Mouse (Mus musculus) hindbrain, embryonic 11.5 days (tissue): ENCODE data around the gene Dnase1l3. TPM values are rescaled to one million over a fixed set of nuclear protein-coding genes. Genes with fewer than 3 reads are reported as not detected.

ENCODE experiments used
- ATAC-seq: fragments of 200-750 bp; cut with Nextera tagmentation; 2 replicates; pipeline ENCODE4 v1.8.0; 2017; ENCODE audit warnings: mild to moderate bottlenecking, moderate TSS enrichment, moderate library complexity; ENCODE audit not compliant: low FRiP score
- DNase-seq: peaks from one replicate; pipeline ENCODE4 v3.0.0-alpha.2; 2015; ENCODE audit warnings: low spot score
- H3K27ac ChIP-seq: fragments of 300-500 bp; sonication (generic); 2 replicates; pipeline ENCODE4 v1.5.1; 2014; ENCODE audit warnings: mild to moderate bottlenecking, low read depth, low read length
- H3K27me3 ChIP-seq: fragments of 300-500 bp; sonication (generic); 2 replicates; pipeline ENCODE4 v1.6.1; 2014; ENCODE audit warnings: mild to moderate bottlenecking, low read length, moderate library complexity, mixed read lengths; ENCODE audit not compliant: control insufficient read depth, insufficient read depth
- H3K36me3 ChIP-seq: fragments of 300-500 bp; sonication (generic); 2 replicates; pipeline ENCODE4 v1.6.1; 2014; ENCODE audit warnings: mild to moderate bottlenecking, low read length, moderate library complexity, mixed read lengths; ENCODE audit not compliant: control insufficient read depth, insufficient read depth
- H3K4me1 ChIP-seq: fragments of 300-500 bp; sonication (generic); replicated peaks from 2 replicates; pipeline ENCODE4 v1.6.1; 2014; ENCODE audit warnings: low read length, mixed read lengths; ENCODE audit not compliant: control insufficient read depth, insufficient read depth
- H3K4me2 ChIP-seq: fragments of 300-500 bp; sonication (generic); replicated peaks from 2 replicates; pipeline ENCODE4 v1.6.1; 2014; ENCODE audit warnings: mild to moderate bottlenecking, low read depth, low read length
- H3K4me3 ChIP-seq: fragments of 300-500 bp; sonication (generic); 2 replicates; pipeline ENCODE4 v1.5.1; 2014; ENCODE audit warnings: low read depth, low read length
- H3K9ac ChIP-seq: fragments of 300-500 bp; sonication (generic); 2 replicates; pipeline ENCODE4 v1.6.1; 2014; ENCODE audit warnings: low read depth, low read length
- H3K9me3 ChIP-seq: fragments of 300-500 bp; sonication (generic); 2 replicates; pipeline ENCODE4 v1.6.1; 2016; ENCODE audit warnings: low read length; ENCODE audit not compliant: control insufficient read depth
- WGBS: fragments of 180-500 bp; shearing (Covaris S2); extraction: QIAGEN DNeasy Blood & Tissue Kit; methylation state at CpG from one replicate; pipeline ENCODE4 v1.1.7; 2014; 5-methylcytosine and 5-hydroxymethylcytosine counted together
- polyA plus RNA-seq: library from polyadenylated mRNA; unstranded; fragments of >200 nt; fragmentation: Nextera tagmentation; extraction: Ambion mirVana; gene quantifications from 2 replicates; pipeline ENCODE4 v1.2.1, GENCODE M21; 2014

The Dnase1l3 gene
- polyA plus RNA-seq, 1 experiment from 2014 or later = 0.03 TPM

DNA sequence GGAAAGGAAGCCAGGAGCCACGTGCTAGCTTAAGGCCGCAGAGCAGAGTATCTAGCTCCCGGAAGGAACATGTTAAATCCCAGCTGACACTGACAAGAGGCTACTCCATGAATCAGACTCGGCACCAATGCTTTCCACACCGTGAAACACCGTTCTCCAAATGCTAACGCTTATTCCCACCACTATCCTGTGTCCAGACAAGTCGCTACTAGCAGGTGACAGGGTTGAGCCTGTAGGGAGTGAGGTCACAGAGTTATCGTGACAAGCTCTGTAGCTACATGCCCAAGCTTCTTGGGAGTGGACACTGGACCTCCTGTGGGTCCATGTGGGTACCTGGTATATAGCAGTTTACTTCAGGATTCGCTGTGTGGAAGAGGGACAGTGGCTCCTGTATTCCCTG lies 37.9 kb downstream of the Dnase1l3 start:
- ATAC-seq = no peak

DNA sequence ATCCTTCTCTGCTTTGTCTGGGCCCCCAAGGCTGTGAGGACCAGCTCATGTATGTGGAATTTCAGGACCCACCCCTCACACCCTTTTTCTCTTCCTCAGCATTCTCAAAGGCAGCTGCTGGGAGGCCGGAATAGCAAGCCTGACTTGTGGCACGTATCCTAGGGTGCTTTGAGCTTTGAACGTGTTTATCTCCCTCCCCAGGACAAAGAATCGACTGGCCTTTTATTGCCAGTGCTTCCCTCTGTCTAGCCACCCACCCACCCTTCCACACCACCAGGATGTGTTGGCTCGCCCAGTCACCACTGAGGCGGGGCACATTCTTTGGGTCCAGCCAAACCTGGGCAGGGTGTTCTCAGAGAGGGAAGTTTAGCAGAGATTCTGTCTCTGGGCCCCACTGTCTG lies 40.3 kb downstream of the Dnase1l3 start:
- Histone ChIP-seq H3K4me2 (no peak overlapping the region), H3K27me3 (no peaks in the 10 kb centered on the region), H3K27ac (no peak overlapping the region), H3K4me3 (no peak overlapping the region), H3K36me3 (no peaks in the 10 kb centered on the region), H3K4me1 (no peaks in the 10 kb centered on the region), H3K9me3 (no peaks in the 10 kb centered on the region), H3K9ac (0 out of 2 replicates have a peak overlapping the region, but pooled peaks have one; percentile 15)
- DNase-seq (no peak), ATAC-seq (0 out of 2 replicates have a peak, but pooled peaks have one; percentile 41)
- 38% methylated on average over 6 of the region's 6 CpGs for WGBS

More for the DNA sequence above, 37.9 kb downstream of the Dnase1l3 start:
- Histone ChIP-seq H3K36me3 (no peaks in the 10 kb centered on the region), H3K4me1 (no peaks in the 10 kb centered on the region), H3K9me3 (no peaks in the 10 kb centered on the region), H3K27ac (no peak overlapping the region), H3K9ac (no peak overlapping the region), H3K4me2 (no peak overlapping the region), H3K4me3 (no peak overlapping the region), H3K27me3 (no peaks in the 10 kb centered on the region)
- no peak for DNase-seq
- 87% methylated on average over 10 of the region's 10 CpGs for WGBS

DNA sequence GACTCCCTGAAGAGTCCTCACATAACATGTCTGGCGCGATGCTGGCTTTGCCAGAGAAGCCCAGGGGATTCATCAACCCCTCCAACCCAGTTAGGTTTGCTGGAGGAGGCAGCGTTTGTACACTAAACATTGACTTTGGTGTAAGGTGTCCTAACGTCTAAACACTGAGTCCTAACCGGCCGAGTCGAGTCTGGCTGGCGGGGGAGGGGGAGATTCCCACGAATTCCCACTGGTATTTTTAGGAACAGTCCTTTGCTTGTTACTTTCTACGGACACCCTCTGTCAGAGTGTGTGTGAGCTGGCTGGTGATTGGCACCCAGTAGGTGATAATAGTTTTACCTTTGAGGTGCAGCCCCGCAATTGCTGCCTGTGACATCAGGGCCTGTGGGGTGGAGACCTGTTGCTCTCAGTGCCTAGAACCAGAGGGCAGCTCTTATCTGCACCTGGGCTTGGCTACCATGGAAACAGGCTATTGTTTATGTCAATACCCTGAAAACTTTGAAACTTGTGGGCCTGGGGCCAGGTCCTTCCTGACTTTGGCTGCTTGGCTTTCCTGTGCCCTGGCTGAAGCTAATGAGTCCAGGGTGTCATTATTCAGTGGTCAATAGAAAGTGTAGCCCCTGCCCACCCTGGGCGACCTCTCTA lies 41.6 kb downstream of the Dnase1l3 start:
- 31% methylated on average over 12 of the region's 12 CpGs for WGBS
- DNase-seq = no peak

DNA sequence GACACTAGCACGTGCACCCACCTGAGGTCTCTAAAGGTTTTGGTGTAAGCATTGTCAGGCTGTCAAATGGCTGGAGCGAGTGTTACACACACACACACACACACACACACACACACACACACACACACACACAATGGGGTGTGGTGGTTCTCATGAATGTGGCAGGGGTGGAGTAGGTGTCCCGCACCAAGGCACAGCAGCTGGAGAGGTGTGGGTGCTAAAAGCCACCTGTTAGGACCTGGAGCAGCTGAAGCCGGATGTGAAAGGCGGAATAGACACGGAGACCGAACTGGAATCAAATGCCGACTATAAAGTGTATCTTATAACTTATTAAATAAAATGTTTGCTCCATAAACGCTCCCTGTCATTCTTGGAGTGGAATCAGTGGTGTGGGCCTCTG lies 43.1 kb downstream of the Dnase1l3 start:
- Histone ChIP-seq H3K36me3 (no peaks in the 10 kb centered on the region), H3K27me3 (no peaks in the 10 kb centered on the region), H3K4me2 (no peak overlapping the region), H3K9me3 (no peaks in the 10 kb centered on the region), H3K27ac (no peak overlapping the region), H3K9ac (no peak overlapping the region), H3K4me3 (no peak overlapping the region), H3K4me1 (no peaks in the 10 kb centered on the region)
- 97% methylated on average over 9 of the region's 9 CpGs for WGBS
- DNase-seq (no peak), ATAC-seq (no peak)

More for the DNA sequence above, 41.6 kb downstream of the Dnase1l3 start:
- no peaks in the 10 kb centered on the region for H3K9me3 ChIP-seq
- no peaks in the 10 kb centered on the region for H3K27me3 ChIP-seq
- ATAC-seq = no peak
- H3K4me2 ChIP-seq = no peak overlapping the region
- no peak overlapping the region for H3K9ac ChIP-seq
- no peak overlapping the region for H3K4me3 ChIP-seq
- H3K36me3 ChIP-seq = no peaks in the 10 kb centered on the region
- H3K4me1 ChIP-seq = no peaks in the 10 kb centered on the region
- no peak overlapping the region for H3K27ac ChIP-seq

DNA sequence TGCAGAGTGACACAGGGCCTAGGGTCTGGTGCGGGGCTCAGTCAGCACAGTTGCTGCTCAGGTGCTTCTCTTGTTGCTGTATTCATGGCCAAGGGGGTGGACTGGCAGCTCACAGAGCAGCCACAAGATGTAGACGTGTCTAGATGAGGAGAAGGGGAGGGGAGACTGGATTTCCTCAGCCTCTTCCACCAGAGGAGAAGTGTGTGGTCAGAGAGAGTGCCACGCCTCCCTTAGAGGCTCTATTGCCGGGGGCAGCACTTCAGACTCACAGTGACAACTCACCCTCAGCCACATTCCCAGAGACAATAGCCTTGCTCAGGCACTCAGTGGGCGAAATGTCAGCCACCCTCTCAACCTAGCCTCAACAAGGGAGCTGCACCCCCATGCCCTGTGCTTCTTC lies 49.1 kb downstream of the Dnase1l3 start:
- Histone ChIP-seq H3K4me3 (no peak overlapping the region), H3K9me3 (no peaks in the 10 kb centered on the region), H3K27me3 (no peaks in the 10 kb centered on the region), H3K9ac (no peak overlapping the region), H3K36me3 (no peaks in the 10 kb centered on the region), H3K4me1 (no peaks in the 10 kb centered on the region), H3K4me2 (no peak overlapping the region), H3K27ac (no peak overlapping the region)
- ATAC-seq = no peak
- 81% methylated on average over 5 of the region's 5 CpGs for WGBS
- DNase-seq = no peak

GRCm38 (mm10) chr14:7944349-7945039 lies 49.9 kb downstream of the Dnase1l3 start:
- ATAC-seq (0 out of 2 replicates have a peak, but pooled peaks have one; percentile 33), DNase-seq (peak; percentile 23)

DNA sequence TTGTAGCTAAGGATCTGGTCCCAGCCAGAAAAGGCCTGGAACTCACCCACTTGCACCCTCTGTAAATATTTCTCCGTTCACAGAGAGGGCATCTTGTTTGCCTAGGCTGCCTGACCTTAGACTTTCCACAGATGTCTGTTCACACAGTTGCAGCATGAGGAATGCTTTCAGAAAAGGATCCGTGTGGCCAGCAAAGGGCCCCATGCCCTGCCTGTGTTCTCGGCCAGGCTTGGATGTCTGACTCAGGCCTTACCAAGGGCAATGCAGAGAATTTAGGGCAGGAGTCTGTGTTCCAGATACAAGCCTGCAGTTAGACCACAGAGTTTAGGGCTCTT lies 50.6 kb downstream of the Dnase1l3 start:
- 79% methylated on average over 3 of the region's 3 CpGs for WGBS
- no peaks in the 10 kb centered on the region for H3K4me1 ChIP-seq
- no peak overlapping the region for H3K27ac ChIP-seq
- ATAC-seq (no peak), DNase-seq (no peak)
- no peaks in the 10 kb centered on the region for H3K9me3 ChIP-seq
- no peak overlapping the region for H3K4me2 ChIP-seq
- no peak overlapping the region for H3K9ac ChIP-seq
- no peaks in the 10 kb centered on the region for H3K36me3 ChIP-seq
- no peak overlapping the region for H3K4me3 ChIP-seq
- H3K27me3 ChIP-seq = no peaks in the 10 kb centered on the region

More at GRCm38 (mm10) chr14:7944349-7945039, 49.9 kb downstream of the Dnase1l3 start:
- H3K9me3 ChIP-seq = no peaks in the 10 kb centered on the region
- no peaks in the 10 kb centered on the region for H3K4me1 ChIP-seq
- no peak overlapping the region for H3K4me2 ChIP-seq
- no peak overlapping the region for H3K27ac ChIP-seq
- H3K9ac ChIP-seq = no peak overlapping the region
- H3K27me3 ChIP-seq = no peaks in the 10 kb centered on the region
- H3K36me3 ChIP-seq = no peaks in the 10 kb centered on the region
- WGBS = 67% methylated on average over 8 of the region's 8 CpGs
- no peak overlapping the region for H3K4me3 ChIP-seq

DNA sequence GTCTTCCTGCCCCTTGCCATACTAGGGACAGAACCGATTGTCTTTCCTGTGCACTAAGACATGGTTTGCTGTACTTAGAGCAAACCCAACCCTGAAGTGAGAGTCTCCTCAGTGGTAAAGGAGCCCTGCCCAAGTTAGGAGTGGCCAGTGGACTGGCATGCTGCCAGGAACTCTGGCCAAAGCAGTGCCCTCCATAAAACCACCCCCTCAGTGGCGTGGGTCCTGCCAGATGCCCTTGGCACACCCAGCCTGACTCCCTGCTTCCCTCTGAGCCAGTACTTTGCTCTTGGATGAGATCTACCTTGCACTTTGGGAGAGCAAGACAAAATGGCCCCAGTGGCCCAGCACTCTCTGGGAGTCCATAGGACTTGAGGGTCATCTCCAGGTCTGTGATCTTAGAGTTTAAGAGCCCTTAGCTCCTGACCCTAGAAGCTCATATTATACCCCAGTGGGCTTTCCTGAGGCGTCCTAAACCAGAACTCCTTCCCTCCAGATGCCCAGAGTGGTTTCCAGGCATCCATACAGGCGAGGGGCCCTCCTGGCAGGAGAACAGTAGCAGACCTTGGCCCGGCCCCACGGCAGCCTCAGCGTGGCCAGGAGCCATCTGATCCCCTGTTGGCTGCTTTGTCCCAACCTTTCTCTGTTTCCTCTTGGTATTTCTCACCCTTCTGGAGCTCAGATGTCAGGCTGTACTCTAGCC lies 51.1 kb downstream of the Dnase1l3 start:
- no peaks in the 10 kb centered on the region for H3K4me1 ChIP-seq
- no peak overlapping the region for H3K9ac ChIP-seq
- no peaks in the 10 kb centered on the region for H3K36me3 ChIP-seq
- DNase-seq = no peak
- H3K4me2 ChIP-seq = no peak overlapping the region
- no peaks in the 10 kb centered on the region for H3K9me3 ChIP-seq
- WGBS = 84% methylated on average over 7 of the region's 7 CpGs
- no peak overlapping the region for H3K4me3 ChIP-seq
- H3K27me3 ChIP-seq = no peaks in the 10 kb centered on the region
- ATAC-seq = no peak
- no peak overlapping the region for H3K27ac ChIP-seq
